Mouse (Mus musculus) common myeloid progenitor, adult 5-6 weeks (primary cell): ENCODE data around the gene Gja4. TPM values are rescaled to one million over a fixed set of nuclear protein-coding genes. Genes with fewer than 3 reads are reported as not detected.

Experiments used
- ATAC-seq: replicated peaks from 2 replicates; pipeline ENCODE4 v1.8.0; 2016; ENCODE audit warnings: low read depth, mild to moderate bottlenecking, moderate TSS enrichment, inconsistent platforms; ENCODE audit not compliant: poor library complexity, severe bottlenecking
- total RNA-seq: library from RNA; stranded (forward); fragments of 200-1000, 187-1606 nt; gene quantifications from 2 replicates; pipeline ENCODE4 v1.2.3, GENCODE M21; 2017

Gene Gja4
- total RNA-seq, 1 experiment from 2014 or later = not detected

DNA sequence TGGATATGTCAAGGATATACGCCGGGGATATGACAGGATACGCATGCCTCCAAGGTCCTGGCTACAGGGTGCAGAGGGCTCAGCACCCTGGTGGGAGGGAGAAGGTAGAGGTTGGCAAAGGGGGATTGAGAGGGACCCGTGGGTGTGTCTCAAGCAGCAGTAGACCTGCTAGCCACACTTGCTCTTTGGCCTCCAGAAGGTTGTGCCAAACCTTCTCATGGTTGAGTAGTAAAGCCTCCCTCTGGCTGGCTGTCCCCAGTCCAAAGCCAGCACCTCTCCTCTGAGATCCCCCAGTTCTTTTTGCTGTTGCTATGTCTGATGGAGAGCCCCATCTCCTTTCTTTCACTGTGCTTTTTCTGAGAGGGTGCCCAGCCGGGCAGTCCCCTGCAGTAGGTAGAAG lies 11.4 kb upstream of the Gja4 start:
- no peak for ATAC-seq

DNA sequence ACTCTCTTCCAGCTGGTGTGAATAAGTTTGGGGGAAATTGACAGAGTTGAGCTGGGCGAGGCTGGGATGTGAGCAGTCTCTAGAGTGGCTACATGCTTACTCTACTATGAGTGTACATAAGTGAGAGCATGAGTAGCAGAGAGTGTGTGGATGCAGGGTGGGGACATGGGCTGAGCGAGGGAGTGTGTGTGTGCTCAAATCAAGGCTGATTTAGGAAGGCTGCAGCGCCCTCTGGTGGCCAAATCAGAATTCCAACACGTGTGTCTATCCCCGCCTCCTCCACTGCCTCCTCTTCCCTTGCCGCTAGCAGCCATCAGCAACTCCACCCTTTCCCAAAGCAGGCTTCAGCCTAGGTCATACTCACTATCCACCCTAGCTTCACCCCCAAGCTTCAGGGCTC lies 10.9 kb upstream of the Gja4 start:
- ATAC-seq = peak; percentile 75

GRCm38 (mm10) chr4:127324296-127324695 lies 10.5 kb upstream of the Gja4 start:
- no peak for ATAC-seq

- no peak for ATAC-seq
These were observed 9.8 kb upstream of the Gja4 start for GRCm38 (mm10) chr4:127323651-127324050.

GRCm38 (mm10) chr4:127319613-127320012 lies 5.8 kb upstream of the Gja4 start:
- peak; percentile 81 for ATAC-seq

DNA sequence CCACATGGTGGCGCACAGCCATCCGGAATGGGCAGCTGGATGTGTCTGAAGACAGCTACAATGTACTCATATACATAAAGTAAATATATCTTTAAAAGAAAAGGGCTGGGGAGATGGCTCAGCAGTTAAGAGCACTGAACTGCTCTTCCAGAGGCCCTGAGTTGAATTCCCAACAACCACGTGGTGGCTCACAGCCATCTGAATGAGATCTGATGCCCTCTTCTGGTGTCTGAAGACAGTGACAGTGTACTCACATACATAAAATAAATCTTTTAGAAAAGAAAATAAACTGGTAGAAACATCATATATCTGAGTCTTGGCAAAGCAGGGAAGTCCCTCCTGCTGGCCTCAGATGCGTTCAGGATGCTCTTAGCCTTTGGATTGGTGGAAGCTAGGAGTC lies 3.3 kb upstream of the Gja4 start:
- ATAC-seq = no peak

DNA sequence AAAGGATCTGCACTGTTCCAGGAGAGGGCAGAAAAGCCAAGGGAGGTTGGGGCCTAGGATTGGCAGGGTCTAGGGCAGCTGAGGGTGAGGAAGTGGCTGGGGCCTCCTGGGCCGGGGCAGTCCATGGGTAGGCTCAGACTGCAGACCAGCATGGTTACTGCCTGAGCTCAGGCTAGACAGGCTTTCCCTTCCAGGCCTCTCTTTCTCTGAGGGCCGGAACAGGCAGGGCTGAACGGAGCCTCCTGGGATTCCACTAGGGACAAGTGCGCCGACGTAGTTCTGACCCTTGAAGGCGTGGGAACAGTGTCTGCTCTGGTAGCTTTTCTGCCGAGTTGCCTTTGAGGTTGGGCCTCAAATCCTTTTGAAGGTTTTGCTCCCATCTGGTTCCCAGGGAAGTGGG lies 1.9 kb upstream of the Gja4 start:
- ATAC-seq = no peak

DNA sequence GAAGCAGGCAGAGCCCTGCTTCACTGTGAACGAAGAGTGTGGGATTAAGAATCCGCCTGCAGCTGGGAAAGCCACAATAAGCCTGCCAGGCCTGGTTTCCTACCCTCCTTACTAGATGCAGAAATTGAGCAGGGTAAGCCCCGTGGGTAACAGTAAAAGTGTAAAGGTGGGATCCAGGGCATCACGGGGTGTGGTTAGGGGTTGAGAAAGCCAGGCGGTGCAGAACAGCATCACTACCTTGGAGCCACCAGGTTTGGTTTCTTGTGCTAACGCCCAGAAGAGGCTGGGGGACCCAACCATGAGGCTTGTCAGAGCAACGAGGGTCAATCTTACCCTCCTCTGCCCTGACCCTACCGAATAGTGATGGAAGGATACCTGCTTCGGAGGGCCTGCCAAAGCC lies 746 bp upstream of the Gja4 start:
- no peak for ATAC-seq

- ATAC-seq = no peak
These were observed 1.5 kb downstream of the Gja4 start for GRCm38 (mm10) chr4:127312349-127312748.

- ATAC-seq = no peak
These were observed 2.3 kb downstream of the Gja4 start for GRCm38 (mm10) chr4:127311561-127311960.

DNA sequence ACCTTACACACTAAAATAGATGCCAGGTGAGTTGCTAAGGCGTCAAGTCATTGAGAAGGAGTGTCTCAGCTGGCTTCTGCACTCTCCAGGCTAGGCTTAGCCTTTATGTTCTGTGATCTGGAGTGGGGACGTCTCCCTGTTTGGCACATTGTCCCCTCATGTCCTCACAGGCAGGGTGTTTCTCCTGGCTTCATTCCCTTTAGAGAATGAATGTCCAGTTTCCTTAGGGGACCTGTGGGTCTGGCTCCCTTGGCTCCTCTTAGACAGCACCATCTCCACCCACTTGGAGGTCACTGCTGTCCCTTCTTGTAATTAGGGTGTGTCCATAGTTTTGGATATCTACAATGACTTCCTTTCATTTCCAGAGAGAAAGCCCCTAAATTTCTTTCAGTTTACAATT lies 6.9 kb downstream of the Gja4 start:
- no peak for ATAC-seq

DNA sequence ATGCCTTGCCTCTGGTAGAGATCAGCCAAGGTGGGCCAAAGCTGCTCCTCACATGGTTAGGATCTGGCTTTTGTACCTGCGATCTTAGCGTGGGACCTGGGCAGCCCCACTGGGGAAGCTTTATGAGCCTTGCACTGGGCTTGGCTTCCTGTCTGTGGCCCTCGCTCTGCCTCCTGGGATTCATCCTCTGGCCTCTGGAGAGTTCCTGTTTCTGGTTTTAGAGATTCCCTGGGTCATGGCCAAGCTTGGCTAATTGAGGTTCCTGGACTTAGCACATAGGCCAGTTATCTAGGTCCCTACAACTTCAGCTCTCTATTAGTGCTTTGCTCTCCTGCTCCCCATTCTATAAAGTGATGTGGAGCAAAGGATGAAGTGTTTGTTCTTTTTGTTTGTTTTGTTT lies 10.0 kb downstream of the Gja4 start:
- no peak for ATAC-seq

GRCm38 (mm10) chr4:127300503-127300902 lies 13.3 kb downstream of the Gja4 start:
- ATAC-seq = no peak

DNA sequence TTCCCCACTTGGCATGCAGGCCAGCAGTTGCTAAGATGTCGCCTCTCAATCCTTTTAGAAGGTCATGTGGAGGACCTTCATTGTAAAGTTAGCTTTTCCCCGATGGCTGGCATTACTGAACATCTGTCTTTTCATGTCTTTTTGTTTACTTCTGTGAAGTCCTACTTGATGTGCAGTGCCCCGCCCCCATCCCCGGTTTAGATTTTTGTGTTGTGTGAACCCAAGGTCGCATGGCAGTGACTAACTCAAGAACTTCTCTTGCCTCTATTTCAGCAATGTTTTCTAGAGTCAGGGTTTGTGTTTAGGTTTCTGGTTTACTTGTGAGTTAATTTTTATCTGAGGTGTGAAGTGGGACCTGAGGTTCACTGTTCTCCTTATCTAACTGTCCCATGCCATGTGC lies 21.2 kb downstream of the Gja4 start:
- ATAC-seq = no peak

- no peak for ATAC-seq
These were observed 24.7 kb downstream of the Gja4 start for GRCm38 (mm10) chr4:127289039-127289548.

DNA sequence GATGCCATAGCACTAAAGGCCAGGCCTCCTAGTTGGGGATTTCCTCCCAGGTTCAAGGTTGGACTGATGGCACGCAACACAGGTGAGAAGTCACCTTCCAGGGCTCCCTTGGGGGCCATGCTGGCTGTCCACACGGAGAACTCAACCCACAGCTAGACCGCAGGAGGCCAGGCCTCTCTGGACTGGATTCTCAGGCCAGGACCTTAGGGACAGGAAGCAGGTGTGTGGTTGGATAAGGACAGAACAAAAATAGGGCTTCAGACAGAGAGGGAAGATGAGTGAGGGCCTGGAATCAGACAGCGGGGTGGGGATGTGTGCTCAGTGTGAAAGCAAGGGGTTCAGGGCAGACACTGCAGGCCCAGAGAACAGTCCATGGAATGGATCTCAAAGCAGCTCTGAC lies 26.9 kb downstream of the Gja4 start:
- ATAC-seq = no peak

DNA sequence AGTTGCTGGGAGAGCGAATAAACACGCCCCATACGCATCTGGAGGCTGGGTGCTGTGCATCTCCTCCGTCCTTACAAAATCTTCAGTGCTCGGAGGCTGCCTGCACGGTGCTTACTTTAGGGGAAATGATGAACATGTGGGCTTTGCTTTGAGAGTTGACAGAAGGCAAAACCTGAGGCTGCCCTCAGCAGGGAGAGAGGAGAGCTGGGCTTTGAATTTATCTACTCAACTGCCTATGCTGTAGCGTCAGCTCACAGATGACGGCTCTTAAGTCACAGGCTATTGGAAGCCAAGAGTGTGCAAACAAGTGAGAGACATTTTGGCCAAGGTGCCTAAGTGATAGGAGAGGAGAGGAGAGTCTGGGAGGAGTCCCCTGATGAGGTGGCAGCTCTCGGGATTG lies 34.6 kb downstream of the Gja4 start:
- no peak for ATAC-seq

- no peak for ATAC-seq
These were observed 35.3 kb downstream of the Gja4 start for GRCm38 (mm10) chr4:127278451-127279001.

DNA sequence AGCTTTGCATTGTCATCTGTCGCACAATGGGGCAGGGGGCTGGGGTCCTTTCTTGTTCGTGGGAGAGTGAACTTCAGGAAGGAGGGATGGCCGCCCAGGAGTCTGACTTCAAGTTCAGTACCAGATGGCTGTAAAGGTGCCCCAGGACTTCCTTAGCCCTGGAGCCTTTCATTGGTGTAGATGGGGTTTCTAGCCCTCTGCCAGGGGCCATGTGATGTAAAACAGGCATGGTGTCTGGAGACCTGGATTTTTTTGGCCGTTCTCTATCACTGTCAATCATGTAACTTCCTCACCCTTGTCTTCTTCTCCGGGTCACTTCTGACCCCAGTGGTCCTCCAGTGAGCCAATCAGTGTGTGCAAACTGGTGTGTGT lies 49.7 kb downstream of the Gja4 start:
- ATAC-seq = no peak

GRCm38 (mm10) chr4:127263438-127264182 lies 50.2 kb downstream of the Gja4 start:
- ATAC-seq = no peak

DNA sequence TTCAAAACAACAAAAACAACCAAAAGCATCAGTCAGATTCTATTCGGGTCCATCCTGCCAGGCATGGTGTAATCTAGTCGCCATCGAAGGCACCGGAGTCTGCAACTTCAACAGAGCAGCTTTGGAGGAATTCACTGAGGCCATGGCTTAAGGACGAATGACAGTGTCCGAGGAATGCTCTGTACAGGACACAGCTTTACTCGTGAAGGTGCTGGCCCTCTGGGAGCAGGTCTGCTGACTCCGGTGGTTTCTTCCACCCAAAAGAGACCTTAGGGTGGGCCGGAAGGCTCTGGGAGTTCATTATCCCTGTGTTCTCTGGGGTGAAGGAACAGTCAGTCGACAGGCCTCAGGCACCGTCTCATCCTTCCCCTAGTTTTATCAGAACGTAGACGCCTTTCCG lies 52.2 kb downstream of the Gja4 start:
- ATAC-seq = no peak
